Mouse (Mus musculus) layer of hippocampus, adult 18-20 months (tissue): ENCODE data around the gene Tmem50a. TPM values are rescaled to one million over a fixed set of nuclear protein-coding genes. Genes with fewer than 3 reads are reported as not detected.
"Not testable (repeated sequence)": the region's sequence is repeated elsewhere in the genome, so short reads cannot be mapped to it uniquely, and the experiment has no call there.

Experiments used
- DNase-seq, 2 experiments: peaks; one replicate each; pipeline ENCODE4 v3.0.0; 2022; ENCODE audit warnings: low spot score in 2 of 2
- total RNA-seq, 2 experiments: library from RNA; stranded (reverse); gene quantifications; 2 replicates each; pipeline ENCODE4 v1.2.3; 2021

Tmem50a gene
- total RNA-seq, 2 experiments from 2014 or later: 120 to 123 TPM

DNA sequence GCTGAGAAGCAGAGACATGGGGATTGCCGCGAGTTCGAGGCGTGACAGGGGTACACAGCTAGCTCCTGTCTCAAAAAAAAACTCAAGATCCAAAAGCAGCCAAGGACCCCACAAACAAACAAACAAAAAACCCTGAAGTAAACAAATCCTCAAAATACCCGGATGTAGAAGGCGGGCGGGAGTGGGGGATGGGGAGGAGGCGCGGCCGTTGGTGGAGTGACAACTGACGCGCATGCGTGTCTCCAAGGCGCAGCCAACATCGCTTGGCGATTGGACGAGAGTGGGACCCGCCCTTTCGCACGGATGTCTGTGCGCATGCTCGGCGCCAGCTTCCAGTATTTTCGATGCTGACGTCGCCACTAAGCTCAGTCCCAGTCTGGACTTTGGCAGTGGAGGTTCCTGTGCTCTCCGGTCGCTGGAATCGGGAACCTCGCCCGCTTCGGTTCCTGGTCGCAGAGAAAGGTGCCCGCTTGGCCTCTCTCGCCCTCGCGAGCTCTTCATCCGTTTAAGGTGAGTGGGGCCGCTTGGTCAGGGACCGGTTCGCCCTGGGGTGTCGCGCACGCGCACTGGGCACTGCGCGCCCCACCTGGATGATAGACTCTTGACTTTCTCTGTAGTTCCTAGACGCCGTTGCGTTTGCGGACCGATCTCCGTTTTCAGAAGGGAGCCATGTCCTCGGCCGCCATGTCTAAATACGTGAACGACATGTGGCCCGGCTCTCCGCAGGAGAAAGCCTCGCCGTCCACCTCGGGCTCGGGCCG is 8.6 kb upstream of the Tmem50a start, which contains the start of gene Rsrp1:
Rsrp1 (plus strand) TSS at position 335 of the 761 bp plus-strand sequence.
- peak; percentile 96 to 98 for DNase-seq

DNA sequence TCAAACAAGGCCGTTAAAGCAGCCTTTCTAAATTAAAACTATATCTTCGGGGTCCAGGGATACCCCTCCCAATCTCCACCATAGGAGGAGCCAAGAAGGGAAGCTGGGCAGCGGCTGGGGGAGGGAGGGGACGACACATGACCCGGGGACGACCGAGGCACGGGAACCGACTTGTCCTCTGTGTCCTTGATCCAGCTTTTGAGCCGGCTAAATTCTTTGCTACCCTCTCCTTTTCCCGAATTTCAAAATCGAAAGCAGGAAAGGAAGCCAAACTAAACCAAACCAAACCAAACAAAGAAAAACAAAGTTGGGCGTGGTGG is 8.1 kb upstream of the Tmem50a start:
- DNase-seq: peak in 1 of 2 experiments; percentile 66

DNA sequence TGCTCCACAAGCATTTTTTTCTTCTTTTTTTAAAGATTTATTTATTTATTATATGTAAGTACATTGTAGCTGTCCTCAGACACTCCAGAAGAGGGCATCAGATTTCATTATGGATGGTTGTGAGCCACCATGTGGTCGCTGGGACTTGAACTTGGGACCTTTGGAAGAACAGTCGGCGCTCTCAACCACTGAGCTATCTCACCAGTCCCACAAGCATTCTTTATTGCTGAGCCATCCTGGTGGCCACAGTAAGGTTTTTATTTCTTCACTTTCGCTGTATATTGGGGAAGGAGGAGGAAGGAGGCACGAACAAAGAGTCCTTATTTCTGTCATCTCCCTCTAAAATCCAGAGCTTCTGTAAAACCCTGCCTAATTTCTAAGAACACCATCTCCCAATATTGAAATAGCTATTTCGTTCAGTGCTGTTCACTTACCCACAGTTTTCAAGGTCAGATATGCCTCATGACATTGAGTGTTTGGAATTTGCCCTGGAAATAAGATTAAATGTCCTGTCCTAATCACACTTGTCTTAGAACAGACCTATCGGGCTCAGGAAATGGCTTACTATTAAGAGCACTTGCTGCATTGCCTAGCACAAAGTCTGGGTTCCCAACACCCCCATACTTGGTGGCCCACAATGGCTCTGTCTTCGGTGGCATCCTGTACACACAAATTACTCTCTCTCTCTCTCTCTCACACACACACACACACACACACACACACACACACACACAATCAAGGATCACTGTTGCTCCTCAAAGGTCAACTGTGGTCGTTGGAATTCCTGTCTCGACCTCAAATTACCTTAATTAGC is 7.5 kb upstream of the Tmem50a start:
- no peak for DNase-seq

DNA sequence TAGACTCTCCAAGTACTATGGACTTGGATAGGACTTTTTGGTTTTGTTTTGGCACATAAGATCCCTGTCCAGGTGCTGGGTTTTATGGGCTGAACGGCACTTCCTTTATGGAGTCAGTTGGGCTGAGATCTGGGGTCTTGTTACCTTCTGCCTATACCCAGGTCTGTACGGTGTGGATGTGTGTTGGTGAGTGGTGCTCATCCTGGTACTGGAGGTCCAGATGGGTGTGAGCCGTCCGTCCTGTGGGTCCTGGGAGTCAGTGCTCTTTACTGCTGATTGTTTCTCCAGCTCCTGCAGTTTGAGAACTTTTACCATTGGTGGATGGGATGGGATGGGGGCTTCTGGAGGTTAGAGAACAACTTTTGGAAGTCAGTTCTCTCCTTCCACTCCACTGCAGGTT is 6.9 kb upstream of the Tmem50a start:
- no peak for DNase-seq

DNA sequence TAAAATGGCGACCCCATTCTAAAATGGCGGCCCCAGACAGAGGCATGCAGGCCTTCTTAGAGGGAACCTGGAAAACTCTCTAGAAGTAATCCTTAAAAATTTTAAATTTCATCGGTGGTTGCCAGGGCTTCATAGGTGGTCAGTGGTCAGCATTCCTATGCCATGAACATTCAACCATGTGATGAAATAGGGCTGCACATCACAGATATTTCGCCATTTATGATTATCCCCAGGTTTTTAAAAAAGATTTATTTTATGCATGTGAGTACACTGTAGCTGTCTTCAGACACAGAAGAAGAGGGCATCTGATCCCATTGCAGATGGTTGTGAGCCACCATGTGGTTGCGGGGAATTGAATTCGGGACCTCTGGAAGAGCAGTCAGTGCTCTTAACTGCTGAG is 5.8 kb upstream of the Tmem50a start:
- no peak for DNase-seq

DNA sequence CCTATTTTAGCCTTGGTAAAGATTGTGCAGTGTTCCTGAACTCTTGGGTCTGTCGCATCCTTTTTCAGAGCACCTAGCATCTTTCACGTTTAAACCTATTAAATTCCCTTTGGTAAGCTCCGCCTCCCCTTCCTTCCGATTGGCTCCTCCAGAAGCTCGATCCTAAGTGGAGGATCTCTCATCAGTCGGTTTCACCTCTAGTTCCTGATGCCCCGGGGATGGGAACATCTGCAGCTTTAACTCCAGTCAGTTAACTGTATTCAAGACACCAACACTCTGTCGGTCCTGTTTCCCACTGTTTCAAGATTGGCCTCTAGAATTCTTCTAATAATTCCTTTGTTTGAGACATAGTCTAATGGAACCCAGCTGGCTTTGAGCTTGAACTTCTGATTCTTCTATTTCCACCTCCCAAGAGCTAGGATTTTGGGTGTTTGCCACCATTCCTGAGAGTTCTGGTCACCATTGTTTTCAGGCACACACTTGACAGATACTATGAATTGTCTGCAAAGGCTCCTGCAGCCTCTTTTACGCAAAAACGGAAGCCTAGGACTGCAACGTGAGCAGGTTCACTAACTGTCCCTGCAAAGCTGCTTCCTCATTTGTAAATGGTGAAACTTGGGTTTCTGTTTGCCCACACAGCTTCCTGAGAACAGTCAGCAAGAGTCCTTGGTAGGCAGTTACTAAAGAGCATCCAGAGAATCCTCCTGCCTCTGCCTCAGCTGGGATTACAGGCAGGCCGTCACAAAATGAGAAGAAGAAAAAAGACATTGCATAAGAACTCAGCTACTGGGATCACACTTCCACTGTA is 5.1 kb upstream of the Tmem50a start:
- DNase-seq: no peak

DNA sequence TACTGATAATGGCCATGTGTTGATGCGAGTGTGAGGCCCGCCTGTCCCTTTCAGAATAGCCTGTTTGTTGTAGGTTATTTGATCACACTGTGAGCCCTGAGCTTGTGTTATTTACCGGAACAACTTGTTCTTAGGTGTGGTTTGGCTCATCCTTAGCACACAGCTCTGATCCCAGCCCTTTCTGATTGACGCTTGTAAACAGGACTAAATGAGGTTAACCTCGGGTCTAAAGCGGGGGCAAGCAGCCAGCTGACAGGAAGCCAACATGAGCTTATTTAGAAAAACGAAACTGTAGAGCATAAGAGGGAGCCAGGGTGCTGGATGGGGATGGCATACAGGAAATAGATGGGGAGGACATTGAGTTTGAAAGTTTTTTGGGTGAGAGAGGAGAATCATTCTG is 3.6 kb upstream of the Tmem50a start:
- DNase-seq: no peak

DNA sequence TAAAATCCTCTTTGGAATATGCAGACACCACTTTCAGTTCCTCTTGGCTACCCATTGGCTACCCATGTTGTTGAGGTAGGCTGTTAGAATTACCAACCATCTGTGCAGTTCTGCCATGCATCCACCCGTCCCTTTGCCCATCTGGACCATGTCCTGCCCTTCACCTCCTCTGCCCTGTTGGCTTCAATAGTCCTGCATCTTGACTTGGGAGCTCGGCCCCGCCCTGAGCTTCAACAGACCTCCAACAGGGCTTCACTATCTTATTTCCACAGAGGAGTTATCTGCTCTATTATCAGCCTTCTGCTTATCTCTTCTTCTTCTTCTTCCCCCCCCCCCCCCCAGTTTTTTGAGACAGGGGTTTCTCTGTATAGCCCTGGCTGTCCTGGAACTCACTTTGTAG is 2.4 kb upstream of the Tmem50a start:
- no peak for DNase-seq

DNA sequence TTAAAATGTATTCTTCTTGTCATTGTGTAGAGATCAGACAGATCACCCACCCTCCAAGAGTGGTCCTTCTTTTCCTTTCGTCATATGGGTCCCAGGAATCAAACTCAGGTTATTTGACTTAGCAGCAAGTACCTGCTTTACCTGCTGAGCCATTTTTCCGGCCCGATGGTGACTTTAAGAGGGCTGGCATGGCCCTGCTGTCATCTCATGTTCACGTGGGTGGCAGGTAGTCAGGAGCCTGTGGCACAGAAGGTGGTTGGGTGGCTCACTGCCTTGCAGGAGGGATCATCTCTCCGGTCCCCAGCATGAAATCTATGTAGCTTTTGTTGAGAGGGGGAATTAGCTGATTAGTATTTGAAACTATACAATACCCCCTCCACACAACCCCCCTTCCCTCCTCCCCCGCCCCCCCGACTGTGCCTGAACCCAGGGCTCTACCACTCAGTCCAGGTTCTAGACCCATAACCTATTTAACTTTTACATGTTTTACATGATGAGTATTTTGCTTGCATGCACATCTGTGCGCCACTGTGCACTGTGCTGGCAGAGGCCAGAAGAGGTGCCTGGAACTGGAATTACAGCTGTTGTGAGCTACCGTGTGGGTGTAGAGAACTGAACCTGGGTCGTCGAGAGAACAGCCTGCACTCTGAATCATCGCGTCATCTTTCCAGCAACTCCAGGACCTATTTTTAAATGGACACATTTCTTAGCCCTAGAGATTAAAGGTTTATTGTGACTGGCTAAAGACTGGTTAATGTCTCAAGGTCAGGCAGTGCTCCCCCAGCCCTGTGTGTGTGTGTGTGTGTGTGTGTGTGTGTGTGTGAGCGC is 613 bp upstream of the Tmem50a start:
- DNase-seq: no peak

DNA sequence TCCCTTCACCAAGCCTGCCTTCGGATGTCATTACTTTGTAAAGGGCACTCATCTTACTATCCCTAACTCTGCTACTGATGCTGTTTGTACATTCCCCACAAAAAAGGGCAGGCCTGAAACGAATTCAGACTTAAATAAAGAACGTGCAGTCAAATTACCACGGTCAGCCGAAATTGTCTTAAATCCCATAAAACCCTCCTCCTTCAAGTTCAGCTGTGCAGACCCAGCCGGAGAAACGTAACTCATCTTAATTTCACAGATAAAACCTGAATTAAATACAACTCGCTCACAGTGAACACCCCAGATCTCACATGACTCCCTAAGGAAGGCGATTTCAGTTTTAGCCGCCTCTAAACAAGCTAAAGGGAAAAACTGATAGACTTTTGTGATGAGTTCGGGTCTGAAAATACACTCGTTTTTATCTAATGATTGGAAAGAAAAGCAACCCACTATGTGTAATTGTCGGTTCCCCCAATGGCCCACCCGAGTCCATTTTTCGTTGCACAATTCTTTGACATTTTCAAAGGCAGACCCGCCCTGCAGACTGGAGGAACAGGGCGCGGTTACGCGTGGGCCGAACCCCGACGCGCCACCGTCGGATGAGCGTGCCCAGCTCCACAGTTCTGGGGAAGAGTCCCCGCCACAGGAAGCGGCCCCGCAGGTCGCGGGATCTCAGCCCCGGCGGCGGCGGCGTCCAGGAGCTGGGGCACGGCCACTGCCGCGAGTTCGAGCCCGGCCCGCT is 531 bp downstream of the Tmem50a start:
- DNase-seq: no peak

DNA sequence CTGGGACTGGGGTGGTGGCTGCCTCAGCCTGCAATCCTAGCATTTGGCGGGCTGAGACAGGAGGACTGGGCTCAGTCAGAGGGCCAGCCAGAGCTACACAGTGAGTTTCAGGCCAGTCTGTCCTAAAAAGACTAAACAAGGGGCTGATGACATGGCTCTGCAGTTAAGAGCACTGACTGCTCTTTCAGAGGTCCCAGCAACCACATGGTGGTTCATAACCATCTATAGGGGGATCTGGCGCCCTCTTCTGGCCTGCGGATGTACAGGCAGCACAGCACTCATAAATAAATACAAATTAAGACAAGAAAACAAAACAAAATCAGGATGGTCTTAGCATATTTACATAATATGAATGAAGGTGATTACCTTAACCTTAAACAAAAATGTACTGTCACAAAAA is 1.4 kb downstream of the Tmem50a start:
- DNase-seq: peak in 1 of 2 experiments; percentile 66

DNA sequence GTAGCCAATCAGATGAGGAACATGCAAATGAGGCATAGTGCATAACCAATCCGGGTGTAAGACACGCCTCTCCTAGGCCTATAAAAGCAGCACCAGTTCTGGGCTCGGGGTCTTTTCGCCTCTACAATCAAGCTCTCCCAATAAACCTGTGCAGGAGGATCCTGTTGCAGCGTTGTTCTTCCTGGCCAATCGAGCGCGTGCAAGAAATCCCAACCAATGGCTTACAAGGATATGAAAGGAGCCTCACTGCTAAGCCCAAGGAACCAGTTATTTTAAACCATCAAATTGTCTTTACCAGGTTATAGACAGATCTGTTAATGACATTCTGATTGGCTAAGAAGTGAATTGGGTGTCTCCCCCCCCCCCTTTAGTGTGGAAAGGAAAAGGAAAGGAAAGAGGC is 3.4 kb downstream of the Tmem50a start:
- not testable (repeated sequence) for DNase-seq

DNA sequence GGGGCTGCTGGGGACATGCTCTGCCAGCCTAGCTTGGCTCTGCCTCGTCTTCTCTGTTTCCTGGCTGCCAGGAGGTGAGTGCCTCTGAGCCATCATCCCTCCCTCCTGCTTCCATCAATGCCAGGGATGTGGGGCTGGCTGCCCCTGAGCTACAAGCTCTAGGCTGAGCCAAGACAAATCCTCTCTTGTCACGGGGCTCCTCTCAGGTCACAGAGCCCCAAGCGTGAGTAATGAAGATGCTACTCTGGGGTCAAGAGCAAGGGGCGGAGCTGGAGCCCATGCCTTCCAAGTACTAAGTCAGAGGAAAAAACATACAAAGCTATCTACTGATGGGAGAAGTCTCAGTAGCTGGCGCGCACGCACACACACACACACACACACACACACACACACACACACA is 11.8 kb downstream of the Tmem50a start:
- DNase-seq: no peak

DNA sequence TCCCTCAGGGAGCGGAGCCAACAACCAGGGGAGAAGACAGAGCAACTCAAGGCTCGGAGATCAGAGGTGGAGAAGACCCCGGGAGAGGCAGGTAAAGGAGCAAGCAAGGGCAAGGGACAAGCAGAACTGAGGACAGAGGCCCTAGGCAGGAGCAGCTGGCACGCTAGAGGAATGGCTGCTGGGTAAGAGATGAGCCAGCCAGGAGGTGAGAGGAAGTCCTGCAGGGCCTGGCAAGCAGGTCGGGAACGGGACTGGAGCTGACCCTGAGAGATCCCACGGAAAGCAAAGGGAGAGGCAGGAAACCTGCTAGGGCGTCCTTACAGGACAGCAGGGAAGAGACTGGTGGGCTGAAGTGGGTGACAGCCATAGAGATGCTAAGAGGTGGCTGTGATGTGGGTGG is 13.7 kb downstream of the Tmem50a start:
- DNase-seq: no peak

DNA sequence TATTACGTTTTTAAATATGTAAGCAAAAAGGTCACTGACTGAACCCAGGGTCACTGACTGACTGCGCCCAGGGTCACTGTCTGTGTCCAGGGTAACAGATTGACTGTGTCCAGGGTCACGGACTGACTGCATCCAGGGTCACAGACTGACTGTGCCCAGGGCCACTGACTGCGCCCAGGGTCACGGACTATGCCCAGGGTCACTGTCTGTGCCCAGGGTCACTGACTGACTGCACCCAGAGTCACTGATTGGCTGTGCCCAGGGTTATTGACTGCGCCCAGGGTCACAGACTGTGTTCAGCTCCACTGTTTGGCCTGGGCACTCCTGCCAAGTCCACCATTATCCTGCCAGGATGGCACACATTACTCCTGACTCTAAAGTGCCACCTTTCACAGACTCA is 17.6 kb downstream of the Tmem50a start:
- DNase-seq: no peak

DNA sequence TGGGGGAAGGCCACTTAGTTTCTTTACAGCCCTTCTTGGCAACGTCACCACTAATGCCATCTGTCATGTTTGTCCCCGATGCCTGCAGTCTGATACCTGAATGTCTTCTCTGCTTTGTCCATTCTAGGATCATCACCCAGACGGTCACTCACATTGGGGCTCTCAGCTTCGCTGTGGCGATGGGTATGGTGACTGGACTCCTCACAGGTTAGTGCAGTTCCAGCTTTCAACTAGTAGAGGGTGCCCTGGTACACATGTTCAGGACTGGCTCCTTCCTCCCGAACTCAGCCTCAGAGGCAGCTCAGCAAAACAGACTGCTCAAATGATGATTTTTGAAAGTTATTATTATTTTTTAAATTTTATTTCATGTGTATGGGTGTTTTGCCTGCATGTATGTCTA is 22.7 kb downstream of the Tmem50a start:
- peak; percentile 21 to 70 for DNase-seq

DNA sequence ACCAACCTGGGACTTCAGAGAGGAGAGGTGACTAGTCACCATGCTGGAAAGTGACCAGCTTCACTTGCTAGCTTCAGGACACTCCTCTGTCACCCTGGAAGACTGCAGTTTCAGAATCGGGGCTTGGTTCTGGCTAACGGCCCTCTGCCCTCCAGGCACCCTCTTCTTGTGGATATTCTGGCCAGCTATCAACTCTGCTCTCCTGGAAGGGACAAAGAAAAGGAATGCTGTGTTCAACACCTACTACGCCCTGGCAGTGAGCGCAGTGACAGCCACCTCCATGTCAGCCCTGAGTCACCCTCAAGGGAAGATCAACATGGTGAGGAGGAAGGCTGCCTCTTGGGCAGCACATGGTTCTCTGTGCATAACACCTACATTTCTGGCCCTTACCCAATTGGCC is 30.5 kb downstream of the Tmem50a start:
- DNase-seq: no peak

DNA sequence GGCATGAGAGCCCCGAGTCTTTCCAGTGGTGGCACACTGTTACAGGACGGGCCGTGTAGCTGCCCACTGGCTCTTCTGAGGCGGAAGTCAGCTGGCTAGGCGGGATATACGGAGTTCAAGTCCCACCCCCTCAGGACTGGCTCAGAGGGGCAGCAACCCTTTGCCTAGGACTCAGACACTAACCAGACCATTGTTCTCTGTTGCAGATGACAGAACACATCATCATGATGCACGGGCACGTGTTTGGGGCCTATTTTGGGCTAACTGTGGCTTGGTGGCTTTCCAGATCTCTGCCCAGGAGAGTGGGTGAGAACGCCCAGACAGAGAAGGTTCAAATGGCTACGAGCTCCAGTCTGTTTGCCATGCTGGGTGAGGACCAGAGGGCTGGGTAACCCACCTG is 31.0 kb downstream of the Tmem50a start:
- no peak for DNase-seq

DNA sequence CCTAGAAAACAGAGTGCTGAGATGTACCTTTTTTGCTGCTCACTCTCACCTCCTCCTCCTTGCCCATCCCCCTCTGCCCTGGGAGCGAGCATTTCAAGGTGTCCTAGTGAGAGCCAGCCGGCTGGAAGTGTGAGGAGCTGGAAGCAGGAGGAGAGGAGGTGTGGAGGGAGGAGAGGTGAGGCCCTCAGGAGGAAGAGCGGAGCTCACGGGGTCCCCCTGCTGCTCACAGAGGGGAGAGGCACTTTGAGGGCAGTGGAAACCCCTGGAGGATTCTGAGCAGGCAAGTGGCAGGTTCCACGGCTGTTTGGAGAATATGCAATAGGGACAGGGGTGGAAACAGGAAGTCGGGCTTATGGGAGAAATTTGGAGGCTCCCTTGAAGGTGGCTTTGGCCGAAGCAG is 31.6 kb downstream of the Tmem50a start:
- DNase-seq: peak in 1 of 2 experiments; percentile 22

DNA sequence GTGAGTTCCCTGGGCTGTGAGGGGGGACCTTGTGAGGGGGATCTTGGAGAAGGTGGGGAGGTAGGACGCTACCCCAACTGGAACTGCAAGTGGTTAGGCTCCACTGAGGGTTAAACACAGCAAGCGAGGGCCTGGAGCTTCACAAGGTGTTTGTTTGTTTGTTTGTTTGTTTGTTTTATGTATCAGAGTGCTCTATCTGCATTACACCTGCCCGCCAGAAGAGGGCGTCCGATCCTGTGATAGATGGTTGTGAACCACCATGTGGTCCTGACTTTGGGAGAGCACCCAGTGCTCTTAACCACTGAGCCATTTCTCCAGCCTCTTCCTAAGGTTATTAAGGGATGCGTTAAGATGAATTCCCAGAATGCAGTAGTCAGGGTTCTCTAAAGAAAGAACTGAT is 34.8 kb downstream of the Tmem50a start:
- DNase-seq: peak in 1 of 2 experiments; percentile 9
